Mouse (Mus musculus) stomach, postnatal 0 days (tissue): ENCODE results near the gene Arid1b.

Experiments used
- CTCF ChIP-seq: IDR thresholded peaks from 2 replicates; pipeline ENCODE4 v1.5.1; 2016; ENCODE audit warnings: antibody characterized with exemption, low read depth, mild to moderate bottlenecking, moderate library complexity
- EP300 ChIP-seq: optimal IDR thresholded peaks from 2 replicates; pipeline ENCODE3; 2016; ENCODE audit warnings: antibody characterized with exemption

- no peak for TF ChIP-seq CTCF
- TF ChIP-seq EP300 = no peak
Observed at GRCm38 (mm10) chr17:5261131-5261651, 267.1 kb downstream of the Arid1b start.
